Mouse (Mus musculus): Measurements from ENCODE around the gene Ankrd52. TPM values are rescaled to one million over a fixed set of nuclear protein-coding genes. Genes with fewer than 3 reads are reported as not detected.
A peak's percentile ranks its signal among the peaks of the same experiment; 100 is the strongest.

The Ankrd52 gene
- polyA plus RNA-seq, 1 experiment: 17.1 TPM

- H3K4me1 ChIP-seq (ENCODE audit: control insufficient read depth, insufficient read depth, low read length): peaks cover 2% of the 10 kb centered on the region; the same call in 1 of the 2 replicates
- WGBS: 3% methylated on average over 6 of the region's 6 CpGs
- H3K4me3 ChIP-seq (replicated peaks; ENCODE audit: control insufficient read depth, low read depth, low read length): peak overlapping the region; percentile 19
- peak; percentile 39; the same call in 1 of the 2 replicates for TF ChIP-seq CTCF (IDR thresholded peaks at IDR 0.05; ENCODE audit: control insufficient read depth, insufficient read depth, low read length)
- TF ChIP-seq POLR2A (IDR thresholded peaks at IDR 0.05; ENCODE audit: borderline replicate concordance, control insufficient read depth, low read depth, low read length): no peak
- no peak overlapping the region for H3K27ac ChIP-seq (ENCODE audit: control insufficient read depth, insufficient read depth, low read depth, low read length, poor library complexity)
Measured at GRCm38 (mm10) chr10:128455280-128455679, 78.4 kb downstream of the Ankrd52 start.

GRCm38 (mm10) chr10:128457676-128458075, 80.8 kb downstream of the Ankrd52 start:
- no peak overlapping the region for H3K27ac ChIP-seq (ENCODE audit: control insufficient read depth, insufficient read depth, low read depth, low read length, poor library complexity)
- no peak overlapping the region for H3K4me3 ChIP-seq (replicated peaks; ENCODE audit: control insufficient read depth, low read depth, low read length)
- no peak for TF ChIP-seq POLR2A (IDR thresholded peaks at IDR 0.05; ENCODE audit: borderline replicate concordance, control insufficient read depth, low read depth, low read length)
- TF ChIP-seq CTCF (IDR thresholded peaks at IDR 0.05; ENCODE audit: control insufficient read depth, insufficient read depth, low read length): no peak
- H3K4me1 ChIP-seq (ENCODE audit: control insufficient read depth, insufficient read depth, low read length): peaks cover 2% of the 10 kb centered on the region; the same call in 1 of the 2 replicates
- 91% methylated on average over 6 of the region's 6 CpGs for WGBS

Other genes starting within 250 kb of the Ankrd52 start
- 5.9 and 16.2 TPM in 2 replicates for gene Rbms2, start 196.8 kb upstream of the Ankrd52 start, polyA plus RNA-seq (2011; ENCODE audit: insufficient read depth, insufficient read length, low replicate concordance, missing spikeins)
- gene Gls2, start 182.7 kb upstream of the Ankrd52 start, polyA plus RNA-seq (2011; ENCODE audit: insufficient read depth, insufficient read length, low replicate concordance, missing spikeins): 1.3 and 3.2 TPM in 2 replicates
- 5.1 and 5.3 TPM in 2 replicates for gene Spryd4, start 165.3 kb upstream of the Ankrd52 start, polyA plus RNA-seq (2011; ENCODE audit: insufficient read depth, insufficient read length, low replicate concordance, missing spikeins)
- not detected in 2 replicates for gene Mip, start 151.3 kb upstream of the Ankrd52 start, polyA plus RNA-seq (2011; ENCODE audit: insufficient read depth, insufficient read length, low replicate concordance, missing spikeins)
- 45.9 and 61.1 TPM in 2 replicates for gene Timeless, start 145.1 kb upstream of the Ankrd52 start, polyA plus RNA-seq (2011; ENCODE audit: insufficient read depth, insufficient read length, low replicate concordance, missing spikeins)
- gene Apon, start 123.0 kb upstream of the Ankrd52 start, polyA plus RNA-seq (2011; ENCODE audit: insufficient read depth, insufficient read length, low replicate concordance, missing spikeins): 3.2 and 4.4 TPM in 2 replicates
- gene Apof, start 108.4 kb upstream of the Ankrd52 start, polyA plus RNA-seq (2011; ENCODE audit: insufficient read depth, insufficient read length, low replicate concordance, missing spikeins): 2.6 and 4.0 TPM in 2 replicates
- 32.7 and 54.1 TPM in 2 replicates for gene Stat2, start 106.6 kb upstream of the Ankrd52 start, polyA plus RNA-seq (2011; ENCODE audit: insufficient read depth, insufficient read length, low replicate concordance, missing spikeins)
- 1.5 and 2.1 TPM in 2 replicates for gene Il23a, start 78.4 kb upstream of the Ankrd52 start, polyA plus RNA-seq (2011; ENCODE audit: insufficient read depth, insufficient read length, low replicate concordance, missing spikeins)
- 20.1 and 32.1 TPM in 2 replicates for gene Pan2, start 73.8 kb upstream of the Ankrd52 start, polyA plus RNA-seq (2011; ENCODE audit: insufficient read depth, insufficient read length, low replicate concordance, missing spikeins)
- 31.1 and 52.5 TPM in 2 replicates for gene Cnpy2, start 54.7 kb upstream of the Ankrd52 start, polyA plus RNA-seq (2011; ENCODE audit: insufficient read depth, insufficient read length, low replicate concordance, missing spikeins)
- 61.9 and 64.4 TPM in 2 replicates for gene Cs, start 39.4 kb upstream of the Ankrd52 start, polyA plus RNA-seq (2011; ENCODE audit: insufficient read depth, insufficient read length, low replicate concordance, missing spikeins)
- 10.7 and 22.9 TPM in 2 replicates for gene Coq10a, start 8.1 kb upstream of the Ankrd52 start, polyA plus RNA-seq (2011; ENCODE audit: insufficient read depth, insufficient read length, low replicate concordance, missing spikeins)
- not detected in 2 replicates for gene Slc39a5, start 24.1 kb downstream of the Ankrd52 start, polyA plus RNA-seq (2011; ENCODE audit: insufficient read depth, insufficient read length, low replicate concordance, missing spikeins)
- gene Nabp2, start 34.4 kb downstream of the Ankrd52 start, polyA plus RNA-seq (2011; ENCODE audit: insufficient read depth, insufficient read length, low replicate concordance, missing spikeins): 26.4 and 40.0 TPM in 2 replicates
- 8.5 and 17.3 TPM in 2 replicates for gene Rnf41, start 34.5 kb downstream of the Ankrd52 start, polyA plus RNA-seq (2011; ENCODE audit: insufficient read depth, insufficient read length, low replicate concordance, missing spikeins)
- 45.0 and 74.4 TPM in 2 replicates for gene Smarcc2, start 82.1 kb downstream of the Ankrd52 start, polyA plus RNA-seq (2011; ENCODE audit: insufficient read depth, insufficient read length, low replicate concordance, missing spikeins)
- 1,368 and 2,050 TPM in 2 replicates for gene Myl6, start 117.0 kb downstream of the Ankrd52 start, polyA plus RNA-seq (2011; ENCODE audit: insufficient read depth, insufficient read length, low replicate concordance, missing spikeins)
- 0.79 and 2.4 TPM in 2 replicates for gene Myl6b, start 121.6 kb downstream of the Ankrd52 start, polyA plus RNA-seq (2011; ENCODE audit: insufficient read depth, insufficient read length, low replicate concordance, missing spikeins)
- 26.2 and 36.1 TPM in 2 replicates for gene Esyt1, start 148.8 kb downstream of the Ankrd52 start, polyA plus RNA-seq (2011; ENCODE audit: insufficient read depth, insufficient read length, low replicate concordance, missing spikeins)
- gene Zc3h10, start 170.7 kb downstream of the Ankrd52 start, polyA plus RNA-seq (2011; ENCODE audit: insufficient read depth, insufficient read length, low replicate concordance, missing spikeins): 7.0 and 9.8 TPM in 2 replicates
- 2,208 and 2,695 TPM in 2 replicates for gene Rpl41, start 172.2 kb downstream of the Ankrd52 start, polyA plus RNA-seq (2011; ENCODE audit: insufficient read depth, insufficient read length, low replicate concordance, missing spikeins)
- gene Pa2g4, start 188.9 kb downstream of the Ankrd52 start, polyA plus RNA-seq (2011; ENCODE audit: insufficient read depth, insufficient read length, low replicate concordance, missing spikeins): 80.3 and 116 TPM in 2 replicates
- 0.59 and 0.75 TPM in 2 replicates for gene Erbb3, start 212.5 kb downstream of the Ankrd52 start, polyA plus RNA-seq (2011; ENCODE audit: insufficient read depth, insufficient read length, low replicate concordance, missing spikeins)
- 1,015 and 1,193 TPM in 2 replicates for gene Rps26, start 249.6 kb downstream of the Ankrd52 start, polyA plus RNA-seq (2011; ENCODE audit: insufficient read depth, insufficient read length, low replicate concordance, missing spikeins)